Mouse (Mus musculus): ENCODE data around the gene Plce1.

- TF ChIP-seq POLR2A (IDR thresholded peaks at IDR 0.05; ENCODE audit: low read depth, low read length): no peak
- no peak for TF ChIP-seq CTCF (conservative IDR thresholded peaks at IDR 0.05; ENCODE audit: insufficient read depth, insufficient read length, low read depth, low read length)
Observed at GRCm38 (mm10) chr19:38615356-38615755, 134.4 kb downstream of the Plce1 start.

Measured in kidney, adult 2 months (tissue).